Mouse (Mus musculus) regulatory T cell (primary cell): ENCODE results near the gene Zfyve27.

Experiments used
- in situ Hi-C: fragments of 300-600 bp; cut with MboI, MseI; formaldehyde crosslinking; loops from one replicate; pipeline ENCODE4 v1.15.1; 2025; ENCODE audit warnings: high pct_unique_total_duplicates

The Zfyve27 gene

DNA sequence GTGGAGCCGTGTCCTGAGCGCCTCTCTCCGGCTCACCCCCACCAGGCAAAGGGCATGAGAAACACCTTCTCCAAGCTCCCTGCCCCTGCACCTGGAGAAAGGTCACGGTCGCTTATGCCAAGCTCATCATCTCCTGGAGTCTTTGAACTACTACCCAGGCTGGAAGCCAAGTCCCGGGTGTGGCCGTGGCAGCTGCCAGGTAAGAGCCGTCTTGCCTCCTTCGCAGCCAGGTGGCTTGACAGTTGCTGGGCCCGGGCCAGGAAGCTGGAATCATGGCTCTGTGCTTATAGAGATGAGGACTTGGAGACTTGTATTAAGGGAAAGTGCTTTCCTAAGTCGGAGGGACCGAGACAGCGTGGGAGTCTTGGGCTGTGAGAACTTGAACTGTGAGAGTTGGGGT is 67.2 kb downstream of the Zfyve27 start:
- in situ Hi-C loops: loop anchor here (25.0 kb wide), 1 partner anchor 1756 kb away; the partner anchor contains the start of gene Cpn1

DNA sequence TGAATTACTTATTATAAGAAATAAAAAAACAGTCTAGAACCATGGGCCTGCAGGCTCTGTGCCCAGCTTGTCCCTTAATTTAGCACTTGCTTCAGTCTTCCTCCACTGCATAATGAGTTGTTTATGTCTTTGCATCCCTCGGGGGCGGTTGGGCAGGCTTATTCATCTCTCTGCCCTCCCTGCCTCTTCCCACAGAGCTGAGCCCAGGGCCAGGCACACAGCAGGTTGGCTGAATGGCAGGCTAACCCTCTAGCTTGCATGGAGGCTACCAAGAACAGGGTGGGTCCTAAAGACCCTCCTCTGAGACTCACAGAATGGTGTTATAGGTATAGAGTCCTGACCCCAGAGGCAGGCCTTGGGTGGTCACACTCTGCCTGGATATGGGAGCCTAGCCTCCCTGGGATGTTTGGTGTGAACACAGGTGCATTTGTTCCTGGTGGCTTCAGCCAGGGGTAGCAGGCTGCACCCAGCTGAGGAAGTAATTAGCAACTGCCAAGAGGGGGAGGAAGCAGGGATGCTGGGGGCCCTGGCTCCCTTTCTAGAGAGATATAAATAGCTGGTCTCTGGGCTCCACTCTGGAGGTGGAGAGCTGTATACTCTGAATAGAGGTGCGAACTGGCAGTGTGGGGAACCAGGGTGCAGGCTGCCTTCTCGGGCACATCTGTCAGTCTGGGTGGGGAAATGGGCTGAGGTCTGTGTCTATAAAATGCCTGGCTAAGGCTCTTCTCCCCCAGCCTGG is 74.0 kb downstream of the Zfyve27 start:
- in situ Hi-C loops: loop anchor here (25.0 kb wide), 1 partner anchor 1750 kb away; the partner anchor contains the start of gene Cpn1

GRCm38 (mm10) chr19:42238341-42238715 is 74.6 kb downstream of the Zfyve27 start:
- in situ Hi-C loops: loop anchor here (25.0 kb wide), 1 partner anchor 1749 kb away; the partner anchor contains the start of gene Cpn1

DNA sequence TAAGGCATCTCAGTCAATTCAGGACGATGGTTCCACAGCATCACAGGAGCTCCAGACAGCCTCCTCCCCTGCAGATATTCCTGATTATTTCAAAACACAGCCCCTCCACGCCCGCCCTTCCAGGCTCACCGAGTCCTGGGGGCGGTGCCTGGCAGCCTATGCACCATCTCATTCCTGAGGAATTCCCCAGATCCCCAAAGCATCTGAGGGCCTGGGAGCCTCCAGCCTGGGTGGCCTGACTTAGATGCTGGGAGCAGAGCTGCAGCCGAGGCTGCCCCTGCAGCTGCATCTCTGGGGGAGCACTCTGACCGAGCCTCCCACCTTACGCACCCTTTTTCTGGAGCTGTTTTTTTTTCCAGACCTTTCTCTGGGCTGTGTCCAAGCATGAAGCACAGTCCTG is 77.1 kb downstream of the Zfyve27 start:
- in situ Hi-C loops: loop anchor here (25.0 kb wide), 1 partner anchor 1746 kb away; the partner anchor contains the start of gene Cpn1

- in situ Hi-C loops: loop anchor here (25.0 kb wide), 1 partner anchor 1744 kb away; the partner anchor contains the start of gene Cpn1
These were observed 79.7 kb downstream of the Zfyve27 start for GRCm38 (mm10) chr19:42243401-42243800.
